Mouse (Mus musculus) v-Abl transformed pro-B cells (cell line): ENCODE results near the gene Gpr176.

Experiments
- in situ Hi-C, 2 experiments: fragments of 400-800 bp; cut with MboI; formaldehyde crosslinking; loops; one replicate each; pipeline ENCODE4 v1.15.1; 2025; ENCODE audit not compliant: unreplicated experiment in 2 of 2

Gene Gpr176

GRCm38 (mm10) chr2:118375931-118376330, 2.7 kb upstream of the Gpr176 start:
- in situ Hi-C loops: no loop called here

- in situ Hi-C loops: no loop called here
Measured at GRCm38 (mm10) chr2:118375522-118375921, 2.3 kb upstream of the Gpr176 start.

GRCm38 (mm10) chr2:118373572-118374279, 507 bp upstream of the Gpr176 start:
- in situ Hi-C loops: loop anchor here in 1 of 2 experiments (25.0 kb wide), 1 partner anchor 836 kb away; no protein-coding TSS in a partner anchor

GRCm38 (mm10) chr2:118372561-118372900, 688 bp downstream of the Gpr176 start:
- in situ Hi-C loops: loop anchor here in 1 of 2 experiments (25.0 kb wide), 1 partner anchor 835 kb away; no protein-coding TSS in a partner anchor

GRCm38 (mm10) chr2:118371841-118372240, 1.4 kb downstream of the Gpr176 start:
- in situ Hi-C loops: loop anchor here in 1 of 2 experiments (25.0 kb wide), 1 partner anchor 835 kb away; no protein-coding TSS in a partner anchor

- in situ Hi-C loops: loop anchor here in 1 of 2 experiments (25.0 kb wide), 1 partner anchor 818 kb away; no protein-coding TSS in a partner anchor
Measured at GRCm38 (mm10) chr2:118355138-118355719, 18.0 kb downstream of the Gpr176 start.

GRCm38 (mm10) chr2:118353916-118354403, 19.3 kb downstream of the Gpr176 start:
- in situ Hi-C loops: loop anchor here in 1 of 2 experiments (25.0 kb wide), 1 partner anchor 817 kb away; no protein-coding TSS in a partner anchor

GRCm38 (mm10) chr2:118353498-118353897, 19.7 kb downstream of the Gpr176 start:
- in situ Hi-C loops: loop anchor here in 1 of 2 experiments (25.0 kb wide), 1 partner anchor 816 kb away; no protein-coding TSS in a partner anchor

- in situ Hi-C loops: no loop called here
Measured at GRCm38 (mm10) chr2:118345535-118345934, 27.7 kb downstream of the Gpr176 start.

GRCm38 (mm10) chr2:118343897-118344296, 29.3 kb downstream of the Gpr176 start:
- in situ Hi-C loops: loop anchor here in 1 of 2 experiments (5.0 kb wide), 1 partner anchor 147 kb away; no protein-coding TSS in a partner anchor

- in situ Hi-C loops: loop anchor here in 1 of 2 experiments (5.0 kb wide), 1 partner anchor 144 kb away; no protein-coding TSS in a partner anchor
Measured at GRCm38 (mm10) chr2:118341295-118341694, 31.9 kb downstream of the Gpr176 start.

- in situ Hi-C loops: loop anchor here (5.0 to 10.0 kb wide), 4 partner anchors 74 to 791 kb away; partner anchors contain the start of gene Fsip1 (in 1 of the 2)
Measured at GRCm38 (mm10) chr2:118336084-118336483, 37.1 kb downstream of the Gpr176 start.

- in situ Hi-C loops: no loop called here
Measured at GRCm38 (mm10) chr2:118322663-118323062, 50.6 kb downstream of the Gpr176 start.

- in situ Hi-C loops: no loop called here
Measured at GRCm38 (mm10) chr2:118321804-118322203, 51.4 kb downstream of the Gpr176 start.

GRCm38 (mm10) chr2:118321094-118321493, 52.1 kb downstream of the Gpr176 start:
- in situ Hi-C loops: no loop called here

GRCm38 (mm10) chr2:118320519-118320918, 52.7 kb downstream of the Gpr176 start:
- in situ Hi-C loops: no loop called here

GRCm38 (mm10) chr2:118319176-118319575, 54.0 kb downstream of the Gpr176 start:
- in situ Hi-C loops: no loop called here

- in situ Hi-C loops: no loop called here
Measured at GRCm38 (mm10) chr2:118316939-118317338, 56.3 kb downstream of the Gpr176 start.

GRCm38 (mm10) chr2:118315656-118316402, 57.4 kb downstream of the Gpr176 start:
- in situ Hi-C loops: no loop called here

GRCm38 (mm10) chr2:118307561-118307960, 65.7 kb downstream of the Gpr176 start:
- in situ Hi-C loops: no loop called here

- in situ Hi-C loops: no loop called here
Measured at GRCm38 (mm10) chr2:118306966-118307365, 66.3 kb downstream of the Gpr176 start.
